11 mouse cellular contexts compared by ENCODE assay signal in the genomic region with DNA sequence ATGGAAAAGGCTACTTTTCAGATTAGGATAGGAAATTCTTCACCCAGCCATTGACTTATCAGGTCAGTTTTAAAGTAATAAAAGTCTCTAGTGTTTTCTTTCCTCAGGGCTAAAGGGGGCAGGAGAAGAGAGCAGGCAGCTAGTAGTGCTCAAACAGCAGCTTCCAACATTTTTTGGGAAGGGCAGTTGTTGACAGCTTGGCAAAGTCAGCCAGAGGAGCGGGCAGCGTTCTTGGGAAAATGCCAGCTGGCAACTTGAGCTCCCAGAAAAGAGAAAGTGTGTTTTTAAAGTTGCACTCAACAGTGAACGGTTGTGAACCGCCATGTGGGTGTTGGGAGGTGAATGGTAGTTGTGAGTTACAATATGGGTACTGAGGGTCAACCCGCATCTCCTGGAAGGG. TPM values are rescaled to one million over a fixed set of nuclear protein-coding genes. Genes with fewer than 3 reads are reported as not detected.
DNase-seq lines count a peak whose midpoint lies in the region; ATAC-seq lines count a peak whose summit lies in the region.
"Had no signal": no experiment of that assay in that cellular context is flagged by ENCODE, and none has a peak within 500 bp of the region (broad histone marks: within the 10 kb centered on the region; RNA-seq: fewer than 3 reads in every experiment).

No protein-coding gene starts in this region.

- H3K27ac ChIP-seq in kidney, embryonic 14.5 days (ENCODE audit: low read depth, low read length), result no peak overlapping the region
- H3K27ac ChIP-seq: liver, embryonic 13.5 days; neural tube, embryonic 12.5 days had no signal

- DNase-seq in kidney, adult 11 months, result peak; percentile 46
- DNase-seq in adipocyte (ENCODE audit: low spot score), result peak; percentile 92
- peak; percentile 22 for DNase-seq in brain, adult 2 months (ENCODE audit: low read depth, low spot score)
- DNase-seq in kidney, postnatal 25 days, result peak; percentile 82 to 83
- DNase-seq in T-cell, adult 2 months (ENCODE audit: low spot score), result no peak
- DNase-seq in layer of hippocampus, adult 8-10 months (ENCODE audit: low spot score in 2 of 2), result no peak
- no peak for DNase-seq in cerebellum, adult 11-12 months
- DNase-seq: liver, embryonic 13.5 days had no signal

- no peaks in the 10 kb centered on the region for H3K9me3 ChIP-seq in kidney, embryonic 14.5 days (ENCODE audit: control insufficient read depth, low read length)
- H3K9me3 ChIP-seq: liver, embryonic 13.5 days; neural tube, embryonic 12.5 days had no signal

- no peak overlapping the region for H3K9ac ChIP-seq in kidney, embryonic 14.5 days (ENCODE audit: low read depth, low read length)
- H3K9ac ChIP-seq: liver, embryonic 13.5 days; neural tube, embryonic 12.5 days had no signal

- ATAC-seq in kidney, embryonic 14.5 days (ENCODE audit: low FRiP score, low TSS enrichment), result no peak
- ATAC-seq: intestine, embryonic 16.5 days had no signal

- H3K4me1 ChIP-seq in kidney, embryonic 14.5 days (ENCODE audit: control insufficient read depth, insufficient read depth, low read length), result no peaks in the 10 kb centered on the region
- H3K4me1 ChIP-seq: neural tube, embryonic 12.5 days had no signal

- no peak overlapping the region for H3K4me2 ChIP-seq in kidney, embryonic 14.5 days (replicated peaks; ENCODE audit: low read depth, low read length)
- H3K4me2 ChIP-seq: liver, embryonic 13.5 days; neural tube, embryonic 12.5 days had no signal

- WGBS in kidney, embryonic 14.5 days, result 83% methylated on average over 5 of the region's 5 CpGs

- H3K4me3 ChIP-seq in kidney, embryonic 14.5 days (ENCODE audit: low read length), result no peak overlapping the region
- H3K4me3 ChIP-seq: liver, embryonic 13.5 days; neural tube, embryonic 12.5 days had no signal

- H3K27me3 ChIP-seq in kidney, embryonic 14.5 days (ENCODE audit: control insufficient read depth, insufficient read depth, low read length), result no peaks in the 10 kb centered on the region
- H3K27me3 ChIP-seq: liver, embryonic 13.5 days; neural tube, embryonic 12.5 days had no signal

- H3K36me3 ChIP-seq in kidney, embryonic 14.5 days (ENCODE audit: control insufficient read depth, insufficient read depth, low read length), result no peaks in the 10 kb centered on the region

RNA-seq across cellular contexts. Expression of a gene that starts 2.6 kb away (rescaled TPM):
- 0.64 and 0.70 TPM in 2 replicates for polyA plus RNA-seq in kidney, embryonic 14.5 days (2014; fragmentation: Nextera tagmentation; extraction: Ambion mirVana)
- 1 to 10 TPM in 3 of 4 experiments, under 1 TPM in 1; 0.47 to 2.4 (median 1.5) TPM for total RNA-seq in layer of hippocampus, adult 8-10 months (2022)

RNA-seq across cellular contexts. Expression of a gene that starts 24.1 kb away (rescaled TPM):
- 117 and 188 TPM in 2 replicates for polyA plus RNA-seq in kidney, embryonic 14.5 days (2014; fragmentation: Nextera tagmentation; extraction: Ambion mirVana)
- 10 to 100 TPM; 43.3 to 55.6 (median 52.0) TPM for total RNA-seq in layer of hippocampus, adult 8-10 months (2022)

RNA-seq across cellular contexts. Expression of a gene that starts 24.9 kb away (rescaled TPM):
- polyA plus RNA-seq in kidney, embryonic 14.5 days (2014; fragmentation: Nextera tagmentation; extraction: Ambion mirVana), result 515 and 618 TPM in 2 replicates
- total RNA-seq in layer of hippocampus, adult 8-10 months (2022), result 100 to 1,000 TPM; 237 to 261 (median 249) TPM

RNA-seq across cellular contexts. Expression of a gene that starts 38.5 kb away (rescaled TPM):
- 1.9 and 2.2 TPM in 2 replicates for polyA plus RNA-seq in kidney, embryonic 14.5 days (2014; fragmentation: Nextera tagmentation; extraction: Ambion mirVana)
- total RNA-seq in layer of hippocampus, adult 8-10 months (2022), result 1 to 10 TPM; 2.7 to 5.4 (median 4.1) TPM

Comparison
In these comparisons a context has a peak if more than half of its experiments do, and no peak if none do; other contexts are left out.
1. DNase-seq: peak in kidney, adult 11 months (single experiment), adipocyte (single experiment), brain, adult 2 months (single experiment) and kidney, postnatal 25 days (2 of 2); none in T-cell, adult 2 months (single experiment), layer of hippocampus, adult 8-10 months (0 of 2) and cerebellum, adult 11-12 months (single experiment).